Mouse (Mus musculus) C2C12 (cell line): ENCODE results near the gene Nceh1.

Experiments used
- CEBPB ChIP-seq: IDR thresholded peaks from one replicate; pipeline ENCODE4 v1.6.1; 2011; ENCODE audit warnings: low read depth, mild to moderate bottlenecking, control low read depth, moderate library complexity
- CTCF ChIP-seq: IDR thresholded peaks from one replicate; pipeline ENCODE4 v1.5.1; 2011; ENCODE audit not compliant: control insufficient read depth, insufficient read depth, insufficient read length
- FOSL1 ChIP-seq: IDR thresholded peaks from one replicate; pipeline ENCODE4 v1.8.0; 2011; ENCODE audit warnings: mild to moderate bottlenecking, low read length; ENCODE audit not compliant: poor library complexity, insufficient read depth, severe bottlenecking
- MAX ChIP-seq: IDR thresholded peaks from one replicate; pipeline ENCODE4 v1.6.1; 2011; ENCODE audit warnings: mild to moderate bottlenecking, control low read depth
- MYOD1 ChIP-seq: IDR thresholded peaks from one replicate; pipeline ENCODE4 v1.6.1; 2011; ENCODE audit warnings: low read depth; ENCODE audit not compliant: control insufficient read depth, insufficient read length
- USF1 ChIP-seq: IDR thresholded peaks from one replicate; pipeline ENCODE4 v1.6.1; 2011; ENCODE audit warnings: low read depth, mild to moderate bottlenecking, control low read depth, moderate library complexity

- TF ChIP-seq CTCF, result no peak
- TF ChIP-seq MYOD1, result no peak
- no peak for TF ChIP-seq USF1
- no peak for TF ChIP-seq FOSL1
- TF ChIP-seq MAX, result no peak
- TF ChIP-seq CEBPB, result no peak
These were observed 85.1 kb downstream of the Nceh1 start for GRCm38 (mm10) chr3:27267887-27268286.
